Mouse (Mus musculus) adrenal gland, postnatal 10 days (tissue): Measurements from ENCODE around the gene Pdcd4. TPM values are rescaled to one million over a fixed set of nuclear protein-coding genes. Genes with fewer than 3 reads are reported as not detected.
"Not testable (repeated sequence)": the region's sequence is repeated elsewhere in the genome, so short reads cannot be mapped to it uniquely, and the experiment has no call there.

Source experiments
- DNase-seq: peaks from one replicate; pipeline ENCODE4 v3.0.0; 2021; ENCODE audit warnings: mixed read lengths
- total RNA-seq, 2 experiments: library from RNA; stranded (reverse); gene quantifications; 2 replicates each; pipeline ENCODE4 v1.2.3; 2021

Gene Pdcd4
- total RNA-seq, 2 experiments from 2014 or later: 92.2 to 104 TPM

GRCm38 (mm10) chr19:53901931-53902738 lies 10.1 kb downstream of the Pdcd4 start:
- no peak for DNase-seq

GRCm38 (mm10) chr19:53902739-53903487 lies 10.9 kb downstream of the Pdcd4 start:
- DNase-seq: peak; percentile 97

- peak; percentile 68 for DNase-seq
Measured at GRCm38 (mm10) chr19:53903507-53904321, 11.7 kb downstream of the Pdcd4 start.

GRCm38 (mm10) chr19:53904833-53905480 lies 12.9 kb downstream of the Pdcd4 start:
- no peak for DNase-seq

GRCm38 (mm10) chr19:53906033-53906702 lies 14.1 kb downstream of the Pdcd4 start:
- DNase-seq: no peak

- DNase-seq: not testable (repeated sequence)
Measured at GRCm38 (mm10) chr19:53906703-53907070, 14.7 kb downstream of the Pdcd4 start.

- no peak for DNase-seq
Measured at GRCm38 (mm10) chr19:53914950-53915349, 22.9 kb downstream of the Pdcd4 start.

GRCm38 (mm10) chr19:53919541-53919940 lies 27.5 kb downstream of the Pdcd4 start:
- DNase-seq: no peak

- not testable (repeated sequence) for DNase-seq
Measured at GRCm38 (mm10) chr19:53921996-53922395, 30.0 kb downstream of the Pdcd4 start.

GRCm38 (mm10) chr19:53925338-53925751 lies 33.3 kb downstream of the Pdcd4 start:
- no peak for DNase-seq

- no peak for DNase-seq
Measured at GRCm38 (mm10) chr19:53926705-53927104, 34.7 kb downstream of the Pdcd4 start.

- DNase-seq: no peak
Measured at GRCm38 (mm10) chr19:53929218-53929617, 37.2 kb downstream of the Pdcd4 start.

GRCm38 (mm10) chr19:53933050-53933449 lies 41.0 kb downstream of the Pdcd4 start:
- no peak for DNase-seq

- DNase-seq: no peak
Measured at GRCm38 (mm10) chr19:53934046-53934445, 42.0 kb downstream of the Pdcd4 start.

GRCm38 (mm10) chr19:53939467-53939866 lies 47.4 kb downstream of the Pdcd4 start:
- DNase-seq: no peak

- DNase-seq: no peak
Measured at GRCm38 (mm10) chr19:53941139-53941538, 49.1 kb downstream of the Pdcd4 start.

GRCm38 (mm10) chr19:53942342-53942741 lies 50.3 kb downstream of the Pdcd4 start:
- no peak for DNase-seq

GRCm38 (mm10) chr19:53943802-53944785 lies 52.1 kb downstream of the Pdcd4 start, which contains the start of the genes Shoc2 and Bbip1:
Shoc2 (plus strand) TSS chr19:53944306.
Bbip1 (minus strand) TSS chr19:53944627.
- DNase-seq: peak; percentile 98

- no peak for DNase-seq
Measured at GRCm38 (mm10) chr19:53944786-53945169, 52.7 kb downstream of the Pdcd4 start.
